Mouse (Mus musculus) thymus, postnatal 0 days (tissue): ENCODE data around the gene Olfr589. TPM values are rescaled to one million over a fixed set of nuclear protein-coding genes. Genes with fewer than 3 reads are reported as not detected.
"Not testable (repeated sequence)": the region's sequence is repeated elsewhere in the genome, so short reads cannot be mapped to it uniquely, and the experiment has no call there.

Experiments
- DNase-seq: peaks from one replicate; pipeline ENCODE4 v3.0.0-alpha.2; 2015; ENCODE audit warnings: low spot score
- polyA plus RNA-seq: library from polyadenylated mRNA; unstranded; fragments of >200 nt; fragmentation: Nextera tagmentation; extraction: Ambion mirVana; gene quantifications from 2 replicates; pipeline ENCODE4 v1.2.1, GENCODE M21; 2015

Gene Olfr589
- polyA plus RNA-seq = not detected in 2 replicates

DNA sequence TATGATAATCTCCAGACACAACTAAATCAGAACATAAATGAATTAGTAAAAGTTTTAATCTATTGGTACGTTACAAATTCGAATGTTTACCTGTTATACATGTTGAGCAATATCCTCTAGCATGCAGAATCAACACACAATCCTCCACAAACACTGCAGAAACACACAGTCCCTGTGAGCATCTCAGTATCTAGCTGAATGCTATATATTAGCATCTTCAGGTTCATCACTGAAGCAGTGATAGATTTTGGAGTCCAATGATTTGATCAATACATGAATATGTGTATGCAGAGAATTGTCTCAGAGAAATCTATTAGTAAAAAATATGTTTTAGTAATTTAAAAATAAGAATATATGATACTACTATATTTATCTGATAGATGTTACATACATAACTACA, at the start of gene Olfr589:
TSS of gene Olfr589 (minus strand) at position 101 of the 400 bp plus-strand sequence.
- no peak for DNase-seq

- not testable (repeated sequence) for DNase-seq
These were observed 28.3 kb upstream of the Olfr589 start, which contains the start of gene Olfr592 for GRCm38 (mm10) chr7:103184503-103184902. Olfr592 (plus strand) TSS chr7:103184803.

DNA sequence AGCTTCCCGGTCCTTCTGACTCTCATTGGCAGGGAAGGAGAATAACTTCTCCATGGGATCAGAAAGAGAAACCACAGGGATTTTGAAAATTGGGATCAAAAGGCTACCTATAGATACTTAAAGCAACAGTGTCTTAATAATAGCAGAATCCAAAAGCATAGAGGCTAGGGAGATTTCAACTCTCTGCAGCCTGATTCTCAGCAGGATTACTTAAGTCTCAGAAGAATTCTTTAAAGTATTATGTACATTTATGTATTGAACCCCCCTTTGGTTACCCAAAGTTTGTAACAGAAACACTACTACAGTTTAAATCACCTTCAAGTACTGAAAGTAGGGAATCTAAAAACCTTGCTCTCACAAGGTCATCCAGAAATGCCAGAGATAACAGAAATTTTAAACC, 22.1 kb upstream of the Olfr589 start, which contains the start of gene Olfr591:
TSS of gene Olfr591 (minus strand) at position 101 of the 400 bp plus-strand sequence.
- no peak for DNase-seq

DNA sequence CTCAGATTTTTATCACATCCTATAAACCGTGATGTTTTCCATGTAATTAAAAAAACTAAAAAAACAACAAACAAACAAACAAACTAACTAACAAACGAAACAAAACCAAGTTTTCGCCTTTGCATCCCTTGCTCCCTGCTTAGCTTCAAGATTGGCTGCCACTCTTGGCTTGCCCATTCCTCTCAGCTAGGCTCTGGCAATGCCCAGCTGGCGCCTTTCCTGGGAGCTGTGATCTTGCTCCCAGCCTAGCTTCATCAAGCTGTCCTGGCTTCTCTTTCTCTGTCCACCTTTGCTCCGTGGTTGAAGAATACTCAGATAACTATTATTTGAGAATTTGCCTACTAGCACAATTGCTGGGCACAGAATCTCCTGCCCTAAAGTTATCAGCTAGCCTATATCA, 13.5 kb upstream of the Olfr589 start:
- DNase-seq = no peak

DNA sequence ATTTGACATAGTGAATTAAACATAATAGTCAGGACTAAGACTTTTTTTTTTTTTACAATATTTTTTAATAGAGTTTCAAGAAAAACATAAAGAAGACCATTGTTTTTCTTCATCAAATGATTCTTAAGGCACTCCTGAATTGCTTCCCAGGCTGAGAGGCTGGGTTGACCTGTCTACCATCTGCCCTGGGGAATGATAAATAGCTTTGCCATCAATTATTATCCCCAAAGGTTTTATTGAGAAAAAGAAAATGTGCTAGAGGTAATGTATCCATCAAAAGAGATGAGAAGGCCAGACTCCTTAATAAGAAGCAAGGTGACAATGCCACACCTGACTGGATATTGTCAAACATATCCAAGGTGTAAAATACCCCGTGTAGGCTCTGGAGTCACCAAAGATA, 15.6 kb downstream of the Olfr589 start, which contains the start of gene Olfr588-ps1:
TSS of gene Olfr588-ps1 (plus strand) at position 301 of the 400 bp plus-strand sequence.
- no peak for DNase-seq

GRCm38 (mm10) chr7:103125538-103125937, 30.6 kb downstream of the Olfr589 start, which contains the start of gene Olfr586:
Olfr586 (minus strand) TSS chr7:103125638.
- no peak for DNase-seq

DNA sequence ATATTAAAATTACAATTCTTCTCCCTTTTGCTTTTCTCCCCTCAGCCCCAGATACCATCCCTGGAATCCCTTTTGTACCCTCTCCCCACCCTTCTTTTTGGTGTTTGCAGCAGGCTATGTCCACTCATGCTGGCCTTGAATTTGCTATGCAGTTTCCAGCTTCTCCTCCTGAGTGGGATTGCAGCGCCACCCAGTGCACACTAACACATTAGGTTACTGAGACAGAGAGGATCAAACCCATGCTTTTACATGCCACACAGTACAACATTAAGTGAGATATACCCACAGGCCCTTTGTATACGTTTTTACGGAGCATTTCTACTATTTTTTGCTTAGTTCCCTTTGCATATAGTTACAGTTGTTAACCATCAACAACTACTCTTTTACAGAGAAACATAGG, 36.8 kb downstream of the Olfr589 start:
- DNase-seq = no peak

Other genes with a start within 250 kb of the Olfr589 start
- gene Olfr571, start 238.8 kb downstream of the Olfr589 start, polyA plus RNA-seq = not detected in 2 replicates
- gene Olfr572, start 231.9 kb downstream of the Olfr589 start, polyA plus RNA-seq = not detected in 2 replicates
- not detected in 2 replicates for gene Olfr573-ps1, start 213.8 kb downstream of the Olfr589 start, polyA plus RNA-seq
- not detected in 2 replicates for gene Olfr574, start 207.9 kb downstream of the Olfr589 start, polyA plus RNA-seq
- not detected in 2 replicates for gene Olfr575, start 197.6 kb downstream of the Olfr589 start, polyA plus RNA-seq
- not detected in 2 replicates for gene Olfr576, start 193.7 kb downstream of the Olfr589 start, polyA plus RNA-seq
- gene Olfr577, start 180.4 kb downstream of the Olfr589 start, polyA plus RNA-seq = not detected in 2 replicates
- not detected in 2 replicates for gene Olfr578, start 167.0 kb downstream of the Olfr589 start, polyA plus RNA-seq
- not detected in 2 replicates for gene Olfr582, start 118.3 kb downstream of the Olfr589 start, polyA plus RNA-seq
- gene Olfr583, start 105.1 kb downstream of the Olfr589 start, polyA plus RNA-seq = not detected in 2 replicates
- not detected in 2 replicates for gene Olfr584, start 74.5 kb downstream of the Olfr589 start, polyA plus RNA-seq
- gene Olfr585, start 58.6 kb downstream of the Olfr589 start, polyA plus RNA-seq = not detected in 2 replicates
- not detected in 2 replicates for gene Olfr586, start 30.7 kb downstream of the Olfr589 start, polyA plus RNA-seq
- gene Olfr588-ps1, start 15.5 kb downstream of the Olfr589 start, polyA plus RNA-seq = not detected in 2 replicates
- gene Olfr591, start 22.0 kb upstream of the Olfr589 start, polyA plus RNA-seq = not detected in 2 replicates
- gene Olfr592, start 28.4 kb upstream of the Olfr589 start, polyA plus RNA-seq = not detected in 2 replicates
- not detected in 2 replicates for gene Olfr593, start 55.5 kb upstream of the Olfr589 start, polyA plus RNA-seq
- not detected in 2 replicates for gene Olfr594, start 60.6 kb upstream of the Olfr589 start, polyA plus RNA-seq
- not detected in 2 replicates for gene Usp17ld, start 96.1 kb upstream of the Olfr589 start, polyA plus RNA-seq
- not detected in 2 replicates for gene Olfr596, start 149.3 kb upstream of the Olfr589 start, polyA plus RNA-seq
- gene Olfr597, start 160.0 kb upstream of the Olfr589 start, polyA plus RNA-seq = not detected in 2 replicates
- not detected in 2 replicates for gene Olfr598, start 167.2 kb upstream of the Olfr589 start, polyA plus RNA-seq
- not detected in 2 replicates for gene Olfr599, start 179.6 kb upstream of the Olfr589 start, polyA plus RNA-seq
- not detected in 2 replicates for gene Olfr600, start 193.3 kb upstream of the Olfr589 start, polyA plus RNA-seq
- gene Olfr601, start 206.3 kb upstream of the Olfr589 start, polyA plus RNA-seq = not detected in 2 replicates
- gene Olfr603, start 229.8 kb upstream of the Olfr589 start, polyA plus RNA-seq = not detected in 2 replicates